Mouse (Mus musculus) retina, postnatal 1 day (tissue): Measurements from ENCODE around the gene Bscl2.
"Not testable (repeated sequence)": the region's sequence is repeated elsewhere in the genome, so short reads cannot be mapped to it uniquely, and the experiment has no call there.

Experiments used
- DNase-seq: peaks from one replicate; pipeline ENCODE4 v3.0.0-alpha.2; 2012

Bscl2 gene

DNA sequence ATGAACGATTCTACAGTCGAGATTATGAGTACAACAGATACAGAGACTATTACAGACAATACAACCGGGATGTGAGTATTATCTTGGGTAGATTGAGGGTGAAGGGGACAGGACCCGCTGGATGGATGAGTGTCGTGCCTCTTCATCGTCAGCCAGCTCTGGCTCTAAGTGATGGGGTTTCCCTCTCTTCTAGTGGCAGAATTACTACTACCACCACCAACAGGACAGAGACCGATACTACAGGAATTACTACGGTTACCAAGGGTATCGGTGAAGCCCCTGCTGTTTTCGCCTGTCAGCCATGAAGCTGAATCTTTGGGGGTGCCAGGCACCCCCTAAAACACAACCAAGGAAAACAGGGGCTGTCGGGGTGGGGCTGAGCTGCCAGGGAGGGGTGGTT lies 6.0 kb upstream of the Bscl2 start:
- DNase-seq = peak; percentile 15

DNA sequence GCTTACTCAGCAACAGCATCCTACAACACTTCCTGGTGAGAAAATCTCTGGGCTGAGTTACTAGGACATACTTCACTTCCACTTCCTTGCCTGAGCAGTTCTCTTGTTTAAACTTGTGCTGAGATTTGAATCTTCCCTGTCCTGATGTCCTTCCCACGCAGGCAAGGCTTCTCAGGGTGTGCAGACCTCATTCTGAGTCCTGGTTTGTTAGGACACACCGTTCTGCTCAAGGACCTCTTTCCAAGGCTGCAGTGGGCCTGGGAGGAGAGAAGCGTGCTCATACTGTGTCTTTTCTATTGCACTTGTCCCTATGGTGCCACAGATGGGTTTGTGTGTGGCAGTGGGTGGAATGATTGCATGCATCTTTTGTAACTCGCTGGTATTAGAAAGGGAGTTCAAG lies 4.3 kb upstream of the Bscl2 start:
- no peak for DNase-seq

DNA sequence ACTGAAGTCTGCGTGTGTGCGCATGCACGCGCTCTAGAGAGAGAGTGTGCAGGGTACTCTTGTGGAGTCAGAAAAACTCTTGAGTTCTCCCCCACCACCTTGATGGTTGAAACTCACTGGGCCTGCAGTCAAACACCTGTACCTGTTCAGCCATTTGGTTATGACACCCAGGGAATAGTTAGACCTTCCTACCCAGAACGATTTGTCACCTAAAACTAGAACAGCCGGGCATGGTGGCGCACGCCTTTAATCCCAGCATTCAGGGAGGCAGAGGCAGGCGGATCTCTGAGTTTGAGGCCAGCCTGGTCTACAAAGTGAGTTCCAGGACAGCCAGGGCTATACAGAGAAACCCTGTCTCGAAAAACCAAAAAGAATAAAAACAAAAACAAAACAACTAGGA lies 940 bp upstream of the Bscl2 start:
- not testable (repeated sequence) for DNase-seq

DNA sequence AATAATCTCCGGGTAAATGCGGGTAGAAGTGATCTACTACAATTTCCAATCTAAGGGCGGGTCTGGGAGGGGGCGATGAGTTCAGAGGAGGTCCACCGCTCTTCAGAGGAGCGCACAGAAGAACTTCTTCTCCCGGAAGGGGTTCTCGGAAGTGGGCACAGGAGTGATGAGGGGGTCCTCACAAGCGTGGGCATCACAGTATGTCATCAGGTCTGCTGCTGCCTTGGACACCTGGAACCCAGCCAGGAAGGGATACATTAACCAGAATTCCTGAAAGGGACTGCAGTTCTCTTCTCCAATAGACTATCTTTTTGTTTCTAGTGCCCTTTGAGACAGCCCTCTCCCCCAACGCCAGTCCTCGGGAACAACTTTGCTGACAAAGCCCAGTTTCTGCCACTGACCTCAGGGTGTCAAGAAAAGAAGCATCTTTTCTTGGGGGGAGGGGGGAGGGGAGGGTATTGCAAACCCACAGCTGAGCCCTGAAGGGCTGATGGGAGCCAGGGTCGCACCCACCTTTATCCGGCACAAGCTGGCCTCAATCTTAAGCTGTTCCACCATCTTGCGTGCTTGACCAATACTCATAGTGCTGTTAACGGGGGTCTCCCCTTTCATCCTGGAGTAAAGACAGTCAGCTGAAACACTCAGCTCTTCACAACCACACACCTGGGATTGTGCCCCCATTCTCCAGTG lies 919 bp downstream of the Bscl2 start:
- DNase-seq = peak; percentile 61

DNA sequence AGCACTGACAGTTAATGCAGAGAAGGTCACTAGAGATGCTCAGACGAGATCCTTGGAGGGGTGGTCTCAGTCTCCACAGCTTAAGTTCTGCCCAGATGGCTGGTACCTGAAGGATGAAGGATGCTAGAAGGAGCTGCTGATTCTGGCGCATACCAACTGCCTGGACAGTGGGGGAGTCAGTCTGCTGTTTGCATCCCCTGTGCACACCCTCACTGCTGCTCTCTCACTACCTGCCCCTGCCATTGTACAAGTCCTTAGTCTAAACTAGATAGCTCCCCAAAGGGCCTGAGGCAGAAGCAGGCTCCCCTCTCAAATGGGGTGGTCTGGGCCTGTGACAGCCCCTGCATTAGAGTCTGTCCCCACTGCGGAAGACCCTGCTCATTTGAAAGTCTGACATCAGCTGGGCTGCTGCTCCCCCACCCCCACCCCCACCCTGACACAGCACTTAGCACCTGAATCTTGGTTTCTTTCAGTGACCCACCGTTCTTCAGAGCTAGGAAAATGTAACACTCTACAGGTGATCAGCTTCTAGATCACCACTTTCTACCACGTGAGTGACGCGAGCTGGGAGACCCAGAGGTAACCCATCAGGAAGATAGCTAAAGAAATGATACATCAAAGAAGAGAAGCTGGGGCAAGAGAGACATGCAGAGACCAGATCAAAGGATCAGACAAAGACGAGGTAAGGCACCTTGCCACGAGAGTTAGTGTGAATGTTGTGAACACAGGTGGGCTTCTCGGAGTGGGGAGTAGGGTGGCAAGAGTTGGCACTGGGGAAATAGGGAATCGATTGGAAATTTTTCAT lies 2.0 kb downstream of the Bscl2 start, which contains the start of gene Gng3:
Gene Gng3 (minus strand): TSS at position 92 of the 805 bp plus-strand sequence.
- DNase-seq = peak; percentile 87

DNA sequence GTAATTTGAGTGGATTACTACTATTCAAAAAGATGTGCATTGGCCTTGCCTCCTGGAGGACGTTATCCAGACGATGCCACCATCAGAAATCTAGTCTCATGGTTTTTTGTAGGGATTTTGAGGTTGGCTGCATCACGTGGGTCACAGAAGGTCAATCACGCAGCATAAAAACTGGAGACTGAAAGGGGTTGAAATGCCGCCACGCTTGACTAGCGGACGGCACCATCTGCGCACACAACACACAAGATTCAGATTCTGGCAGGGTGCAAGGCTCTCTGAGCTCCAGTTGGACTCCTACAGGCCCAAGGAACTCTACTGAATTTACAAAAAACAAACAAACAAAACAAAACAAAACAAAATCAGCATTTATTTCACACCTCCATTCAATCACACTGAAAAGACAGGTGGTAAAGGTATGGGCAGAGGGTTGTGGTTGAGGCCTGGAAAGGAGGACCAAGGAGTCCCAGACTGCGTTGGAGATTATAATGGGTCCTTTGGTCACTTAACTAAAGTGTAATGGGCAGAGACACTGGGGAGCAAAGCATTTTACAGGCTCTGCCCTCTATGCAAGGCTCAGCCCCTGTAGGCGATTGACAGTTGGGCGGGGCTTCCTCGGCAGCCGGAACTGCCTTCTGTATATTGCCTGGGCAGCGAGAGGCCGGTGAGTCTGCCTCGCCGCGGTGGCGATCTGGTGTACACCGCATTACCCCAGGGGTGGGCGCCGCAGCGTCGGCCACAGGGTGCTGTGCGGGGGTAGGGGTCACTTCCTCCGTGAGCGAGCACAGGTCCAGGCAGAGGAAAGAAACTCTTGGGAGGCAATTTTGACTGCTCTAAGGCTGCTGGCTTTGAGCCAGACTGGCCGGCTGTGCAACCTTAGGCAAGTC lies 2.9 kb downstream of the Bscl2 start:
- DNase-seq = peak; percentile 83

DNA sequence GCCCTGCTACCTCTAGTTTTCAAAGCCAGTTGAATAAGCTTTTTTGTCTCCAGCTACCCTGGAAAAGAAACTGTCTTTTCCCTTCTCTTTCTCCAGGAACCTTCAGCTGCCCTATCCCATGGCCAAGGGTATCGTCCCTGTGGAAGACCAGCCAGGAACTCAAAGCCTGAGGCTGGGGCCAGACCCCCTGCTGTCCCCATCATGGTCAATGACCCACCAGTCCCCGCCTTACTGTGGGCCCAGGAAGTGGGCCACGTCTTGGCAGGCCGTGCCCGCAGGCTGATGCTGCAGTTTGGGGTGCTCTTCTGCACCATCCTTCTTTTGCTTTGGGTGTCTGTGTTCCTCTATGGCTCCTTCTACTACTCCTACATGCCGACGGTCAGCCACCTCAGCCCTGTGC lies 3.7 kb downstream of the Bscl2 start:
- DNase-seq = no peak

DNA sequence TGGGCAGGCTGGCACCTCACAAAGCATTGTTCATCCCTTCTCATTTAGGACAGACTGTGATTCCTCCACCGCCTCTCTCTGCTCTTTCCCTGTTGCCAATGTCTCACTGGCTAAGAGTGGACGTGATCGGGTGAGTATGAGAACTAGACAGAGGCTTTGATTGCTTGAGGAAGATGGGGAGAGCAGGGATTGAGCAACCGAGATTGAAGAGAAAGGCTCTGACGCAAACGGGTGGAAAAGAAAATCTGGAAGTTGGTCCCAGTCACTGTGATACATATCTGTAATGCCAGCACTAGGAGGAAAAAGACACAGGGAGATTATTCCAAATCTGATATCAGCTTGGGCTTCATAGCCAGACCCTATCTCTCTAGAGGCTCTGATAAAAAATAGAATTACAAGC lies 5.7 kb downstream of the Bscl2 start:
- DNase-seq = no peak

DNA sequence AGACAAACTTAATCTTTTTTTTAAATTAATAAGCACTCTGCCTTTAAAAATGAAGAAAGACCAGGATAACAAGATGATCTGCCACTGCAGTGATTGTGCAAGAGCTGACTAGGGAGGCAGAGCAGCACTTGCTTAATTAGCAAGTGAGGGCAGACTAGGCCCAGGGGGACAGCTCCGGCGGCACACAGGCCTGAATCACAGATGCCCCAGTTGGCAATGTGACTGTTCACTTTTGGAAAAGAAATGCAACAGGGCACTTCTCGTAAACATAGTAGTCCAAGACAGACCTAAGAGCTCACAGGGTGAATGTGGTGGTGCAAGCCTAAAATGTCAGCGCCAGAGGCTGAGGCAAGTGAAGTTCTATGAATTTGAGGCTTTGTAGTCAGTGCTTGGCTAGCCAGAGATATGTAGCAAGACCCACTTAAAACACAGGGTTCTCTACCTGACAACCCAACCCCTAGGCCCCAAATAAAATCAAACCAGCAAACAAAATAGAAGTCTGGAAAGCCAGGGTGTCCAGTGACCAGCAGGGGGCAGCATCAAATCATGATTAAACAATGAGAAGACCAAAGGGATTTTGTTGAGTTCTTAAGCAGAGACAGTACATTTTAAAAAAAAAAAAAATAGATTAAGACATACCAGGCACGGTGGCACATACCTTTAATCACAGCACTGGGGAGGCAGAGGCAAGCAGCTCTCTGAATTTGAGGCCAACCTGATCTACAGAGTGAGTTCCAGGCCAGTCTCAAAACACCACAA lies 7.3 kb downstream of the Bscl2 start:
- peak; percentile 87 for DNase-seq

DNA sequence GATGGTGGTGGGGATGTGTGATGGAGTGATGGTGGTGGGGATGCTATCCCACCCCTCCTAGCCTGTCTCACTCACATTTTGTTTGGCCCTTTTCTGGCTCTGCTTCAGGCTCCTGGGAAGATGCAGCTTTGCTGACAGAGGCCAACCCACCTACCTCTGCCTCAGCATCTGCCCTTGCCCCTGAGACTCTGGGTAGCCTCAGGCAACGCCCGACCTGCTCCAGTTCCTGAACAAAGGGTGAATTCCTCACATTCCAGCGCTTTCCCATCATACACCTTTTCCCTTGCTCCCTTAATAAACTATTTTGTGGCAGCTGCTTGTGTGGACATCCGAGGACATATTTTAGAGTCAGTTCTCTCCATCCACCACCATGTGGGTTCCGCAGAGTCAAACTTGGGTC lies 11.1 kb downstream of the Bscl2 start:
- DNase-seq = no peak

DNA sequence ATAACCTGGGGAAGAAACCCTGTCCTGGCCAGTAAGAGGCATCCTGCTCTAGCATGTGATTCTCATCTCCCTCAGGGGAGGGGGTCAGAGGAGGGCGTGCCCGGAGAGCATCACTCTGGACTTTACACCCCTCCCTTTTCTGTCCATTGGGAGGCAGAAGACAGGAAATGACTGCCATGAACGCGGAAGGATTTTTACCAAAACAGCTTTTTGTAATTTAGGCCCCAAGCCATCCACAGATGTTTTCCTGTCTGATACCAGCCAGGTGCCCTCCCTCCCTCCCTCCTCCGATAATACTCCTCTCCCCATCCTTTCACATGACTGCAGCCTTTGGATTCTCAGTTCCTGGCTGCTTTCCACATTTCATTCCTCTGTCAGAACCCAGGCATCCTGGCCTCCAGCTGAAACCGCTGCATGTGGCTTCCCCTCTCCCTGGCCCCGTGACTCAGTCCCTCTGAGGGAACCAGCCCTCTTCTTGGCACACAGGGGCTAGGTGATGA lies 13.2 kb downstream of the Bscl2 start, which contains the start of gene Lrrn4cl:
Gene Lrrn4cl (plus strand): TSS at position 367 of the 500 bp plus-strand sequence.
- peak; percentile 68 for DNase-seq

DNA sequence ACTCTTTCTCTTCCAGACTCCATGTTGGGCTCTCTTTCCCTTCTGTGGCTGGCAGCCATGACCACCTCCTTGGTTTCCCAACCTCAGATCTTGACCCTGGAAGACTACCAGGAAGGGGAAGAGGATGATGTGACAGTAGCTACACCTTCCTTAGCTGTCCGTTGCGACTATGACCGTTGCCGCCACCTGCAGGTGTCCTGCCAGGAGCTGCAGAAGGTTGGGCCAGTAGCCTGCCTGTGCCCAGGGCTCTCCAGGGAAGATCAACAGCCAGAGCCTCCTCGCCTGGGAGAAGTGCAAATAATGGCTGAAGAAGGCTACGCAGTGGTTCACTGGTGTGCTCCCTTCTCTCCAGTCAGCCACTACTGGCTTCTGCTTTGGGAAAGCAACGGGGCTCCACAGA lies 14.4 kb downstream of the Bscl2 start:
- DNase-seq = no peak

DNA sequence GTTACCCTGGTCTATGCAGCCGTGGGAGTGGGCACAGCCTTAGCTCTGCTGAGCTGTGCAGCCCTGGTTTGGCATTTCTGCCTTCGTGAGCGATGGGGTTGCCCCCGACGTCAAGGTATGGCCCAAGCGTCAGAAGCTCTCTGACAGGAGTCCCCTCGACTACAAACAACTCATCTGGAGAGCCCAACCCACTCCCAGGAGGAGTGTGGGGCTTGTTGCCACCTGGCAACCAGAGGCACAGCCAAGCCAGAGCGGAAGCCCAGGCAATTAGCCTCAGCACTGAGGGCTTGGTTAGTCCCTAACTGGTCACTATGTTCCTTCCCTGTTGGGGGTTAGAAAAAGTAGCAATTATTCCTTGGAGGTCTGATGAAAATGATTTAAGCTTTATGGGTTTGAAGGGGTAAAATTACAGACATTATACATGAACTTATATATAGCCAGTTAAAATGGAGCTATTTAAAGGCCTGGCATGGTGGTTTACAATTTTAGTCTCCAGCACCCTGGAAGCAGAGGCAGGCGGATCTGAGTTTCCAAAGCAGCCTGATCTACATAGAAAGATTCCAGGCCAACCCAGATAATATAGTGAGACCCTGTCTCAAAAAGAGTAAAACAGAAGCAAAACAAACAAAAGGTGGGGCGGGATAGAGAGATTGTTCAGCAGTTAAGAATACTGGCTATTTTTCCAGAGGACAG lies 15.1 kb downstream of the Bscl2 start:
- DNase-seq = no peak

DNA sequence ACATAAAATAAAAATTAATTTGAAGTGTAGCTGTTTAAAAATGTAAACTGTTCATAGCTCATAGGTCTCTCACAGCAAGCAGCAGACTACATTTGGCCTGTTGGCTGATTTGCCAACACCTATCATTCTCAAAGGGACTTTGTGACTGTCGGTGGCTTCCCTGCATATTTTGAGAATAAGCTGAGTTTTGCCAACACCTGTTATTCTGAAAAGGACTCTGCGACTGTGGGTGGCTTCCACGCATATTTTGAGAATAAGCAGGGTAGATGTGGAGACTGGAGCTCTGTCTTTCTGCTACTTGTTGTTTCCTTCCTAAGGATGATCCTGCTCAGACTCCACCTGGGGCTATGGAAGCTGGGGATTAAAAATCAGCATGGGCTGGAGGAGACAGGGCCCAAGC lies 15.8 kb downstream of the Bscl2 start:
- no peak for DNase-seq

DNA sequence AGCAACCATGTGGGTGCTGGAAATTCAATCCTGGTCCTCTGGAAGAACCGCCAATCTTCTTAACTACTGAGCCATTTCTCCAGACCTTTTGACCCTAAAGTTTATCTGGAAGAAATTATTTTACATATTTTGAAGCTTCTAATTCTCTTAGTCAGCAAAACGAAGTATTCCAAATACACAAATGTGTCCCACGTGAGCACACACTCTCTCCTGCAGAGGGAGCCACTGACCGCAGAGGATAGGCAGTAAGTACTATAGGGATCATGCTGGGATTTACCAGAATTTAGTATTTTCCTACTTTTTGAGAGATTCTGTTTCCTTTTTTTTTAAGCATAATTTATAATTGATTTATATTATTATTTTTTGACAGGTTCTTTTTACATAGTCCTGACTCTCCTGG lies 20.4 kb downstream of the Bscl2 start:
- DNase-seq = peak; percentile 60

DNA sequence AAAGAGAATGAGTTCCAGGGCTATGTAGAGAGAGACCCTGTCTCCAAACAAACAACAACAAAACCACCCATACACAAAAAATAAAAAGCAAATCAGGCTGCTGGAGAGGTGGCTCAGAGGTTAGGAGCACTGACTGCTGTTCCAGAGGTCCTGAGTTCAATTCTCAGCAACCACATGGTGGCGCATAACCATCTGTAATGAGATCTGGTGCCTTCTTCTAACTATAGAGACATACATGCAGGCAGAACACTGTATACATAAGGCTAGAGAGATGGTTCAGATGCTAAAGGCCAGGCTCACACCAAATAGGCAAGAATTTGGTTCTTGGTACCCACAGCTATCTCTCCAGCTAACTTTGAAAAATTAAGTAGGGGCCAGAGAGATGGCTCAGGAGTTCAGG lies 21.8 kb downstream of the Bscl2 start:
- peak; percentile 29 for DNase-seq

DNA sequence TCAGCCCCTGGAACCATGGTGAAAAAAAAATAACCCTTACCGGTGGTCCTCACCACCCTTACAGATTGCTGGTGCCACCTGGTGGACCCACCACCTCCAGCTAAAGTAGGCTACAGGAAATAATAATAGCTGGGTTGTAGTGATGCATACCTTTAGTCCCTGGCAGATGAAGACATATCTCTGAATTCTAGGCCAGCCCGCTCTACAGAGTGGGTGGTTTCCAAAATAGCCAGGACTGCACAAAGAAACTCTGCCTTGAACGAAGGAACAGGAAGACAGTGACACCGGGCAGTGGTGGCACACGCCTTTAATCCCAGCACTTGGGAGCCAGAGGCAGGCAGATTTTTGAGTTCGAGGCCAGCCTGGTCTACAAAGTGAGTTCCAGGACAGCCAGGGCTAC lies 27.0 kb downstream of the Bscl2 start:
- DNase-seq = no peak

DNA sequence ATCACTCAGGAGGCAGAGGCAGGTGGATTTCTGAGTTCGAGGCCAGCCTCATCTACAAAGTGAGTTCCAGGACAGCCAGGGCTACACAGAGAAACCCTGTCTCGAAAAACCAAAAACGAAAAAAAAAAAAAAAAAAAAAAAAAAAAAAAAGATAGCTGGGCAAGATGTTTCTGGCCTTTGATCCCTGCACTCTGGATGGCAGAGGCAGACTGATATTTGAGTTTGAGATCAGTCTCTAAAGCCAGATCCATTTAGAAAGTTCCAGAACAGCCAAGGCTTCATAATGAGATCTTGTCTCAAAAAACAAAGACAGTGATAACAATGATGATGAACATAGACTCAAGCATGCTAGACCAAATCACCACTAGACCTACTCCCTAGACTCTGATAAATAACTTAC lies 33.1 kb downstream of the Bscl2 start:
- DNase-seq = not testable (repeated sequence)

DNA sequence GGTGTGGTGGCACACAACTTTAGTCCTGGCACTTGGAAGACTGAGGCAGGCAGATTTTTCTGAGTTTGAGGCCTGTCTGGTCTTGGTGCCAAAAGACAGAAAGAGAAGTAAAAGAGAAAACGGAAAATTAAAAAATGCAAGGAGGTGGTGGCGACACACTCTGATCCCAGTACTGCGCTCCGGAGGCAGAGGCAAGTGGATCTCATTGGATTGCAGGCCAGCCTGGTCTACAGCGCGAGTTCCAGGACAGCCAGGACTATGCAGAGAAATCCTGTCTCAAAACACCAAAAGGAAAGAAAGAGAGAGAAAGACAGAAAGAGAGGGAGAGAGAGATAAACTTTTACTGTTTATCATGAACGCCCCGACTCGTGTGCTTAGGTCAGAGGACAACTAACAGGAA lies 33.6 kb downstream of the Bscl2 start:
- DNase-seq = peak; percentile 14

DNA sequence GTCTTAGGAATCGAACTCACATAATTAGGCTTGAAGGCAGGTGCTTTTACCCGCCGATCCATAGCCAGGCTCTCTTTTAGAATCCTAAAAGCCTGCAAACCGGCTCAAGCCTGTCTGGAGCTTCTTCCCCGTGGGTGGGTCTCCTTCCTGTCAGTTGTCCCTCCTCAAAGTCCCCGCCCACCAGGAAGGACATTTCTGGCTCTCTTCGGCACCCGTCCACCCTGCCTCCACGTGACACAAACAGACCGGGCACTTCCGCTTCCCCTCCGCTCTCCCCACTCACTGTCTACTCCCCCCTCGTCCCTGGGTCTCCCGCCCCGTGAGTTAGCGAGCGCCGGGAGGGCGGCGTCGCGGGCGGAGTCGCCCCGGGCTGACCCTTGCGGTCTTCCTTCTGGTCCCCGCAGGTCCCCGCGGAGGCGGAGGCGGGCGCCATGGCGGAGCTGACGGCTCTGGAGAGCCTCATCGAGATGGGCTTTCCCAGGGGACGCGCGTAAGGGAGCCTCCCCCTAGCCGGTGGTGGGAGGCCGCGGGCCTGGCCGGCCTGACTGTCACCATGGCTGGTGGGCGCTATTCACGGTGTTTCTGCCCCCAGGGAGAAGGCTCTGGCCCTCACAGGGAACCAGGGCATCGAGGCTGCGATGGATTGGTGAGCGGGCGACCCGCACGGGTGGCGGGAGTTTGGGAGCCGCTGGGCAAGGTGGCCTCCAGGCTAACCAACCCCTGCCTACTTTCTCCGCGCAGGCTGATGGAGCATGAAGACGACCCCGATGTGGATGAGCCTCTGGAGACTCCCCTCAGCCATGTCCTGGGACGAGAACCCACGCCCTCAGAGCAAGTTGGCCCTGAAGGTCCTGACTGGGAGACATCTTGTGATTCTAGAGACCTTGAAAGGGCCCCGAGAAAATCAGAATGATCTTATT lies 34.3 kb downstream of the Bscl2 start, which contains the start of gene Ubxn1:
Gene Ubxn1 (plus strand): TSS at position 230 of the 920 bp plus-strand sequence.
- DNase-seq = peak; percentile 99
